Mouse (Mus musculus): ENCODE data around the gene Rgs12. TPM values are rescaled to one million over a fixed set of nuclear protein-coding genes. Genes with fewer than 3 reads are reported as not detected.

Gene Rgs12
- polyA plus RNA-seq, 1 experiment from 2014 or later = 36.4 TPM

- Histone ChIP-seq H3K9me3 (no peaks in the 10 kb centered on the region), H3K4me3 (no peak overlapping the region), H3K36me3 (no peaks in the 10 kb centered on the region), H3K27ac (no peak overlapping the region), H3K9ac (no peak overlapping the region), H3K27me3 (no peaks in the 10 kb centered on the region), H3K4me2 (no peak overlapping the region), H3K4me1 (no peaks in the 10 kb centered on the region)
- WGBS = 90% methylated on average over 6 of the region's 6 CpGs
- no peak for ATAC-seq (ENCODE audit: insufficient number of reproducible peaks, low FRiP score, low TSS enrichment, low read depth)
Measured at GRCm38 (mm10) chr5:35071855-35072254, 122.6 kb downstream of the Rgs12 start.

GRCm38 (mm10) chr5:35073235-35073634 is 124.0 kb downstream of the Rgs12 start:
- H3K4me1 ChIP-seq = no peaks in the 10 kb centered on the region
- H3K27me3 ChIP-seq = no peaks in the 10 kb centered on the region
- ATAC-seq (ENCODE audit: insufficient number of reproducible peaks, low FRiP score, low TSS enrichment, low read depth) = no peak
- H3K4me2 ChIP-seq = no peak overlapping the region
- WGBS = 62% methylated on average over 11 of the region's 11 CpGs
- no peaks in the 10 kb centered on the region for H3K9me3 ChIP-seq
- H3K36me3 ChIP-seq = no peaks in the 10 kb centered on the region
- no peak overlapping the region for H3K4me3 ChIP-seq
- no peak overlapping the region for H3K27ac ChIP-seq
- H3K9ac ChIP-seq = no peak overlapping the region

GRCm38 (mm10) chr5:35073992-35074391 is 124.7 kb downstream of the Rgs12 start:
- WGBS = 72% methylated on average over 9 of the region's 9 CpGs
- no peak overlapping the region for H3K27ac ChIP-seq
- no peaks in the 10 kb centered on the region for H3K4me1 ChIP-seq
- H3K4me2 ChIP-seq = no peak overlapping the region
- no peak for ATAC-seq (ENCODE audit: insufficient number of reproducible peaks, low FRiP score, low TSS enrichment, low read depth)
- peaks cover 7% of the 10 kb centered on the region; the same call in 1 of the 2 replicates for H3K27me3 ChIP-seq
- no peaks in the 10 kb centered on the region for H3K36me3 ChIP-seq
- H3K9me3 ChIP-seq = no peaks in the 10 kb centered on the region
- no peak overlapping the region for H3K9ac ChIP-seq
- no peak overlapping the region for H3K4me3 ChIP-seq

GRCm38 (mm10) chr5:35076369-35076768 is 127.1 kb downstream of the Rgs12 start:
- peaks cover 4% of the 10 kb centered on the region; the same call in 1 of the 2 replicates for H3K4me1 ChIP-seq
- no peak overlapping the region for H3K27ac ChIP-seq
- no peak overlapping the region for H3K4me3 ChIP-seq
- ATAC-seq (ENCODE audit: insufficient number of reproducible peaks, low FRiP score, low TSS enrichment, low read depth) = no peak
- H3K9ac ChIP-seq = no peak overlapping the region
- H3K4me2 ChIP-seq = no peak overlapping the region
- no peaks in the 10 kb centered on the region for H3K9me3 ChIP-seq
- 69% methylated on average over 1 of the region's 1 CpGs for WGBS
- no peaks in the 10 kb centered on the region for H3K36me3 ChIP-seq
- peaks cover 23% of the 10 kb centered on the region for H3K27me3 ChIP-seq

- no peak overlapping the region for H3K9ac ChIP-seq
- H3K4me3 ChIP-seq = no peak overlapping the region
- no peak overlapping the region for H3K4me2 ChIP-seq
- H3K27ac ChIP-seq = no peak overlapping the region
- H3K27me3 ChIP-seq = peaks cover 23% of the 10 kb centered on the region
- H3K4me1 ChIP-seq = peaks cover 4% of the 10 kb centered on the region; the same call in 1 of the 2 replicates
- H3K9me3 ChIP-seq = no peaks in the 10 kb centered on the region
- whole genome bisulfite sequencing = 40% methylated on average over 18 of the region's 18 CpGs
- no peak for ATAC-seq (ENCODE audit: insufficient number of reproducible peaks, low FRiP score, low TSS enrichment, low read depth)
- H3K36me3 ChIP-seq = no peaks in the 10 kb centered on the region
Measured at GRCm38 (mm10) chr5:35079101-35079500, 129.9 kb downstream of the Rgs12 start.

- Histone ChIP-seq H3K9me3 (no peaks in the 10 kb centered on the region), H3K27ac (no peak overlapping the region), H3K27me3 (peaks cover 16% of the 10 kb centered on the region), H3K4me1 (no peaks in the 10 kb centered on the region), H3K36me3 (no peaks in the 10 kb centered on the region), H3K4me3 (no peak overlapping the region), H3K9ac (no peak overlapping the region), H3K4me2 (no peak overlapping the region)
- no peak for ATAC-seq (ENCODE audit: insufficient number of reproducible peaks, low FRiP score, low TSS enrichment, low read depth)
- WGBS = 66% methylated on average over 3 of the region's 3 CpGs
Measured at GRCm38 (mm10) chr5:35084913-35085312, 135.7 kb downstream of the Rgs12 start.

GRCm38 (mm10) chr5:35088785-35089613 is 139.8 kb downstream of the Rgs12 start:
- no peak for ATAC-seq (ENCODE audit: insufficient number of reproducible peaks, low FRiP score, low TSS enrichment, low read depth)
- Histone ChIP-seq H3K9me3 (no peaks in the 10 kb centered on the region), H3K27me3 (peaks cover 8% of the 10 kb centered on the region; the same call in 1 of the 2 replicates), H3K4me2 (no peak overlapping the region), H3K9ac (no peak overlapping the region), H3K4me3 (no peak overlapping the region), H3K4me1 (no peaks in the 10 kb centered on the region), H3K36me3 (peaks cover 33% of the 10 kb centered on the region), H3K27ac (no peak overlapping the region)
- 61% methylated on average over 9 of the region's 9 CpGs for WGBS

Small RNA genes lying within 50 kb of the gene (microRNA-seq; reads per million reads assigned to microRNA genes)
- gene Mir3097 = 4.3 reads per million, percentile 13 among the genes with 10 or more reads in this experiment

Other genes starting within 250 kb of the Rgs12 start
- gene Htt, start 187.7 kb upstream of the Rgs12 start, polyA plus RNA-seq (2015; fragmentation: Nextera tagmentation; extraction: Ambion mirVana) = 9.4 and 11.3 TPM in 2 replicates
- gene Msantd1, start 41.4 kb upstream of the Rgs12 start, polyA plus RNA-seq (2015; fragmentation: Nextera tagmentation; extraction: Ambion mirVana) = 0.68 and 0.82 TPM in 2 replicates
- 0.37 and 0.49 TPM in 2 replicates for gene Hgfac, start 92.1 kb downstream of the Rgs12 start, polyA plus RNA-seq (2015; fragmentation: Nextera tagmentation; extraction: Ambion mirVana)
- gene Dok7, start 107.3 kb downstream of the Rgs12 start, polyA plus RNA-seq (2015; fragmentation: Nextera tagmentation; extraction: Ambion mirVana) = 5.5 and 9.5 TPM in 2 replicates
- 125 and 141 TPM in 2 replicates for gene Lrpap1, start 156.3 kb downstream of the Rgs12 start, polyA plus RNA-seq (2015; fragmentation: Nextera tagmentation; extraction: Ambion mirVana)

Measured in limb, embryonic 15.5 days (tissue).